Mouse (Mus musculus) megakaryocyte, embryonic 14.5 days (primary cell): ENCODE measurements at regions not wholly inside any gene's neighbourhood (a gene's known extent, or its start where the extent isn't known, plus 50 kb on each side); places are given as distances from the start of the nearest gene placed in this dataset.

Experiments
- FLI1 ChIP-seq: IDR thresholded peaks from 2 replicates; pipeline ENCODE4 v1.6.1; 2012; ENCODE audit warnings: low read length, inconsistent platforms, mixed read lengths
- GATA1 ChIP-seq: IDR thresholded peaks from 3 replicates; pipeline ENCODE4 v1.6.1; 2012; ENCODE audit warnings: mixed read lengths, low read length, inconsistent platforms, borderline replicate concordance

- TF ChIP-seq GATA1 = no peak
- TF ChIP-seq FLI1 = no peak
These were observed 175.7 kb downstream of the Pik3r1 start for GRCm38 (mm10) chr13:101592355-101592754.
